Mouse (Mus musculus) heart, embryonic 14.5 days (tissue): ENCODE data around the gene Tm7sf3. TPM values are rescaled to one million over a fixed set of nuclear protein-coding genes. Genes with fewer than 3 reads are reported as not detected.

ENCODE experiments used
- ATAC-seq: fragments of 200-750 bp; cut with Nextera tagmentation; 2 replicates; pipeline ENCODE4 v1.8.0; 2017; ENCODE audit warnings: low read depth, moderate TSS enrichment; ENCODE audit not compliant: insufficient number of reproducible peaks, insufficient read depth, low FRiP score
- H3K27ac ChIP-seq, 2 experiments: fragments of 200-500 bp in 1 of 2; fragments of 300-500 bp in 1 of 2; sonication (generic) in 1 of 2; replicated peaks in 1 of 2; 2 replicates each; pipeline ENCODE4 v1.5.1; 2012 to 2014; ENCODE audit warnings: low read depth in 2 of 2, low read length in 2 of 2, control low read depth in 1 of 2, mild to moderate bottlenecking in 1 of 2, mixed read lengths in 1 of 2; ENCODE audit not compliant: control insufficient read depth in 1 of 2, insufficient read depth in 1 of 2
- H3K27me3 ChIP-seq: fragments of 300-500 bp; sonication (generic); 2 replicates; pipeline ENCODE4 v1.6.1; 2014; ENCODE audit warnings: mild to moderate bottlenecking, low read length, control low read depth; ENCODE audit not compliant: control insufficient read depth, insufficient read depth
- H3K36me3 ChIP-seq: fragments of 300-500 bp; sonication (generic); 2 replicates; pipeline ENCODE4 v1.6.1; 2014; ENCODE audit warnings: mild to moderate bottlenecking, control low read depth, low read length, mixed read lengths; ENCODE audit not compliant: control insufficient read depth, insufficient read depth
- H3K4me1 ChIP-seq, 2 experiments: fragments of 200-500 bp in 1 of 2; fragments of 300-500 bp in 1 of 2; sonication (generic) in 1 of 2; 2 replicates each; pipeline ENCODE4 v1.6.1; 2012 to 2014; ENCODE audit warnings: low read length in 2 of 2, control low read depth in 1 of 2, mixed read lengths in 1 of 2; ENCODE audit not compliant: control insufficient read depth in 2 of 2, insufficient read depth in 2 of 2
- H3K4me2 ChIP-seq: fragments of 300-500 bp; sonication (generic); 2 replicates; pipeline ENCODE4 v1.6.1; 2014; ENCODE audit warnings: mild to moderate bottlenecking, low read length
- H3K4me3 ChIP-seq, 2 experiments: fragments of 200-500 bp in 1 of 2; fragments of 300-500 bp in 1 of 2; sonication (generic) in 1 of 2; 2 replicates each; pipeline ENCODE4 v1.5.1; 2012 to 2014; ENCODE audit warnings: low read length in 2 of 2, mild to moderate bottlenecking in 2 of 2, control low read depth in 1 of 2, low read depth in 1 of 2, moderate library complexity in 1 of 2; ENCODE audit not compliant: control insufficient read depth in 1 of 2, insufficient read depth in 1 of 2
- H3K9ac ChIP-seq: fragments of 300-500 bp; sonication (generic); 2 replicates; pipeline ENCODE4 v1.6.1; 2014; ENCODE audit warnings: mild to moderate bottlenecking, low read length
- H3K9me3 ChIP-seq: fragments of 300-500 bp; sonication (generic); 2 replicates; pipeline ENCODE4 v1.6.1; 2016; ENCODE audit warnings: low read length, control low read depth; ENCODE audit not compliant: control insufficient read depth
- WGBS: fragments of 180-500 bp; shearing (Covaris S2); extraction: QIAGEN DNeasy Blood & Tissue Kit; methylation state at CpG from one replicate; pipeline ENCODE4 v1.1.7; 2014; 5-methylcytosine and 5-hydroxymethylcytosine counted together
- polyA plus RNA-seq: library from polyadenylated mRNA; unstranded; fragments of >200 nt; fragmentation: Nextera tagmentation; extraction: Ambion mirVana; gene quantifications from 2 replicates; pipeline ENCODE4 v1.2.1, GENCODE M21; 2014

The Tm7sf3 gene
- polyA plus RNA-seq, 1 experiment from 2014 or later: 43.2 TPM

DNA sequence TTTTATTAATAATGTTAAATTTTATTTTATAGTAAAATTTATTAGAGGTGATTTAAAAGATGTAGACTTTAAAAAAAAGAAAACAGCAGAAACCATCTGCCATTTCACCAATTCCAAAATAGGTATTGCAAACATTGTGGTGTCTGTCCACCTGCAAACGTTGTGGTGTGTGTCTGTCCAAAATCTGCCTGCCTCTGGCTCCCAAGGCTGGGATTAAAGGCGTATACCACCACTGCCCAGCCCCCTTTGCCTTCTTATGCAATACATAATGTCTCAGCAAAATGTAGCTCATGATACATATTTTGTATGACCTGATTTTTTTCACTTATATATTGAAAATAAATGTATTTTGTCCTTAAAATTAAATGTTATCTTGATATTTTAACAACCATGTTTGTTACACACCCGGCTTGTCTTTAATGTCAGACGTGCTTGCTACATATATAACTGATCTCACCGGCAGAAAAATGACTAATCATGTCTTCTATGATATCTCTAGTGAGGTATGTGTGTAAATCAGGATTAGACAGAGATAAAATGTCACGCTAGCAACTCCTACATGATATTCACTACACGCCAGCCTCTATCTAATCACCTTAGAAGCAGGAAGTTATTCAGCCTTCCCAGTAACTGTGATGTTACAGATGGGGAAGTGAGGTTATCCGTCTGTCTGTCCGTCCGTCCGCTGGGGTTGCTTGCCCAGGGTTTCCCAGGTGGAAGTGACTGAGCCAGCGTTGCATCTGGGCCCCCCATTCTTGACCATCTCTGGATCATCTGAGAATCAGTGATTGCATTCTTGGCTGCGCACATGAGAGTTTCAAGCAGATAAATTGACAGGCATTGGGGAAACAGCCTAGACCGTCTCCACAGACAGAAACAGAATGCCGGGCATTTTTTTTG lies 28.6 kb upstream of the Tm7sf3 start:
- H3K27ac ChIP-seq: peak overlapping the region; percentile 79 to 88
- no peaks in the 10 kb centered on the region for H3K27me3 ChIP-seq
- peak overlapping the region; percentile 45; the same call in 1 of the 2 replicates for H3K9ac ChIP-seq
- WGBS: 18% methylated on average over 15 of the region's 15 CpGs
- no peaks in the 10 kb centered on the region for H3K36me3 ChIP-seq
- H3K9me3 ChIP-seq: peaks cover 7% of the 10 kb centered on the region; the same call in 1 of the 2 replicates
- peak overlapping the region; percentile 48 for H3K4me2 ChIP-seq
- no peak overlapping the region for H3K4me3 ChIP-seq
- peaks cover 34 to 56% of the 10 kb centered on the region in 2 experiments for H3K4me1 ChIP-seq
- ATAC-seq: no peak

DNA sequence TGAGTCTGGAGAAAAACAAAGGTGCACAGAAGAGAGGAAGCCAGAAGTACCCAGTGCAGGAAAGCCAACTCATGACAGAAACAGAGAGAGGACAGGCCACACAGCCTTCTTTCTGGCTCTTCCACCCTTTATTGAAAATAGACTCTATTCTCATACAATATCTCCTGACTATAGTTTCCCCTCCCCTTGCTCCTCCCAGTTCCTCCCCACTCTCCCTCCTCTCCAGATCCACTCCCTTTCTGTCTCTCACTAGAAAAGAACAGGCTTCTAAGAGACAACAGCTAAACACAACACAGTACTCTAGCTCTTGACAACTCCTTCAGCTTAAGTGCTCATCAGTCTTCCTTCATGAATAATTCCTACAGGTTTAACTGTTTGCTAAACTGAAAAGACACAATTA lies 26.0 kb upstream of the Tm7sf3 start:
- no peaks in the 10 kb centered on the region for H3K36me3 ChIP-seq
- H3K9me3 ChIP-seq: peaks cover 7% of the 10 kb centered on the region; the same call in 1 of the 2 replicates
- H3K9ac ChIP-seq: no peak overlapping the region
- H3K4me2 ChIP-seq: no peak overlapping the region
- H3K4me3 ChIP-seq: no peak overlapping the region
- H3K4me1 ChIP-seq: peaks cover 25 to 43% of the 10 kb centered on the region in 2 experiments
- peak overlapping the region; percentile 36 to 73 for H3K27ac ChIP-seq
- H3K27me3 ChIP-seq: no peaks in the 10 kb centered on the region
- ATAC-seq: no peak

DNA sequence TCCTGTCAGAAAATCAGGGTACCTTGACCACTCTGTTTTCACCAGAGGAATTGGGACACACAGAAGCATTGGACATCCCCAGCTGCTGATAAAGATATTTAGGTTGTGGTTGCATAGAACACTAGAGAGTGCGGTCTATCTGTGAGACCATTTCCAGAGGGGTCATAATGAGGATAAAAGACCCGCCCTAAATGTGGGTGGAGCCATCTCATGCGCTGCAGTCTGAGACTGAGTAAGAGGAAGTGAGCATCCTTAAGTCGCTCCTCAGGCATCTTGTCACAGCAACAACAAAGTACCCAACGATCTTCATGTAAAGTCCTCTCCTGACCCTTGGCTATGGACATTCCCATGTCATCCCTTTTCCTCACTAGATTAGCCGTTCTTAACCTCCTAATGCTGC lies 24.2 kb upstream of the Tm7sf3 start:
- H3K4me1 ChIP-seq: peaks cover 21 to 34% of the 10 kb centered on the region in 2 experiments
- no peak for ATAC-seq
- peaks cover 7% of the 10 kb centered on the region; the same call in 1 of the 2 replicates for H3K9me3 ChIP-seq
- H3K27ac ChIP-seq: no peak overlapping the region
- 74% methylated on average over 6 of the region's 6 CpGs for WGBS
- no peak overlapping the region for H3K4me3 ChIP-seq
- H3K27me3 ChIP-seq: no peaks in the 10 kb centered on the region
- no peak overlapping the region for H3K9ac ChIP-seq
- H3K36me3 ChIP-seq: no peaks in the 10 kb centered on the region
- H3K4me2 ChIP-seq: no peak overlapping the region

DNA sequence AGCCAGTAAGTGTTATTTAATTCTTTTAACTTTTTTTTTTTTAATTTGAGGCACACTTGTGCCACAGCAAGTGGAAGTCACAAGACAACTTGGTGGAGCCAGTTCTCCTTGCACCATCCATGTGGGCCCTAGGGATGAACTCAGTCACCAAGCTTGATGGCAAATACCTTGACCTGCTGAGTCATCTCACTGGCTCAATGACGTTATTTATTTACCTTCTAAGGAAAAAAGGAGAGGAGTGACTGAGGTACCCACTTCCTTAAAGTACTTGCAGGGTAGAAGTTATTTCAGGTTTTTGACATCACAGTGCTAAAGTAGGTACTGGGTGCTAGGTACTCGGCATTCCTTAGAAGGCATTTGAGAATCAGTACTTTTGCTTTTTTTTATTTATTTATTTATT lies 22.8 kb upstream of the Tm7sf3 start:
- Histone ChIP-seq H3K4me1 (peaks cover 18 to 27% of the 10 kb centered on the region in 2 experiments), H3K4me2 (no peak overlapping the region), H3K9ac (no peak overlapping the region), H3K4me3 (no peak overlapping the region), H3K9me3 (peaks cover 4% of the 10 kb centered on the region; the same call in 1 of the 2 replicates), H3K27ac (no peak overlapping the region), H3K27me3 (no peaks in the 10 kb centered on the region), H3K36me3 (no peaks in the 10 kb centered on the region)
- 73% methylated on average over 2 of the region's 2 CpGs for WGBS
- ATAC-seq: no peak

DNA sequence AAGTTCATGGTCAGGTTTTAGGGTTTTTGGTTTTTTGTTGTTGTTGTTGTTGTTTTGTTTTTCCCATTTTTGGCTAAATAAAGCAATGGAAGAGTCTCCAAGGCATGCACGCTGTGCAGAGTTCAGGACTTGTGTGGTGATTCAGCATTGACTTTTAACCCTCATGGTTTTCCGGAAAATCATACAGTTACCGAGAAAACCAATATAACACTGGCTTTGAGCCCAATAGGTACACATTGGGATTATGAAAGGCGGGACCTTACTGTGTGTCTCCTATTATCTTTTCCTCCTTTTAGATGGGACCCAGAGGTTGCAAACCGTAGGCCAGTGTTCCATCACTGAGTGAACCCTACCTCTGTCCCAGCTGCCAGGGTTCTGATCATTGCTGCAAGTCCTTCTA lies 22.3 kb upstream of the Tm7sf3 start:
- 93% methylated on average over 5 of the region's 5 CpGs for WGBS
- H3K9ac ChIP-seq: no peak overlapping the region

DNA sequence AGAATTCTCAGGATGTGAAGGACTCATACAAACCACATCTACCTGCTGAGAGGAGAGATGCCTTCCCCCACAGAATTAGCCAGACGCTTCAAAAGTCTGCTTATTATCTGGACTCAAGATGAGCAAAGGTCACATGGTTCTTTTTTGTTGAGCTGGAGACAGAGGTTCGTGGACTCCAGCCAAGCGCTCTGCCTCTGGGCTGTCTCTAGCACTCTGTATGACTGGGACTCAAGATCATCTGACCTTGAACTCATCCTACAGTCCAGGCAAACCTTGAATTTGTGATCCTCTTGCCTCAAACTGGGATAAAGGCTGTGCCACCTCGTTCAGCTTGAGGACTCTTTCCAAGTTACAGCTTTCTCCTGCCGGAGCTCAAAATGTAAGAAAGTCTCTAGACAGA lies 21.5 kb upstream of the Tm7sf3 start:
- Histone ChIP-seq H3K36me3 (no peaks in the 10 kb centered on the region), H3K9me3 (no peaks in the 10 kb centered on the region), H3K4me3 (no peak overlapping the region), H3K4me2 (no peak overlapping the region), H3K27me3 (no peaks in the 10 kb centered on the region), H3K9ac (peak overlapping the region; percentile 38; the same call in 1 of the 2 replicates), H3K4me1 (peaks cover 14 to 22% of the 10 kb centered on the region in 2 experiments), H3K27ac (peak overlapping the region; percentile 78 to 85)
- 25% methylated on average over 5 of the region's 5 CpGs for WGBS
- ATAC-seq: no peak

More for the DNA sequence above, 22.3 kb upstream of the Tm7sf3 start:
- no peaks in the 10 kb centered on the region for H3K27me3 ChIP-seq
- peaks cover 18 to 27% of the 10 kb centered on the region in 2 experiments for H3K4me1 ChIP-seq
- H3K4me3 ChIP-seq: no peak overlapping the region
- ATAC-seq: no peak
- no peak overlapping the region for H3K4me2 ChIP-seq
- no peaks in the 10 kb centered on the region for H3K36me3 ChIP-seq
- no peaks in the 10 kb centered on the region for H3K9me3 ChIP-seq
- H3K27ac ChIP-seq: peak overlapping the region; percentile 78 to 85

DNA sequence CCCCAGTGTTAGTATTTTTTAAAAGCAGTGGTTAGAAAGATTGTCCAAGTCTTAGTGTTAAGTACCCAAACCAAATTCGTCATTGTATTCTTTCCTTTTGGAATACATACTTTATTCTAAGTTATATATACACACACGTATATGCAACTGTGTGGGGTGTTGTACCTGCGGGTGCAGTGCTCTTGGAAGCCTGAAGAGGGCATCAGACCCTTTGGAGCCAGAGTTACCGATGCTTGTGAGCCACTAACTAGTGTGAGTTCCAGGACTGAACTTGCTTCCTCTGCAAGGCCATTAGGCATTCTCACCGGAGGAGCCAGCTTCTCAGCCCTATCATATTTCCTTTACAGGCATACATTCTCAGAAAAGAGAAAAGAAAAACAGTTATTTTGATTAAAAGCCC lies 20.1 kb upstream of the Tm7sf3 start:
- Histone ChIP-seq H3K9ac (no peak overlapping the region), H3K4me1 (peaks cover 11 to 13% of the 10 kb centered on the region in 2 experiments), H3K27me3 (no peaks in the 10 kb centered on the region), H3K4me3 (no peak overlapping the region), H3K4me2 (no peak overlapping the region), H3K27ac (no peak overlapping the region), H3K9me3 (no peaks in the 10 kb centered on the region), H3K36me3 (no peaks in the 10 kb centered on the region)
- 46% methylated on average over 5 of the region's 5 CpGs for WGBS
- no peak for ATAC-seq
